11 mouse cellular contexts compared by ENCODE assay signal in the genomic region with DNA sequence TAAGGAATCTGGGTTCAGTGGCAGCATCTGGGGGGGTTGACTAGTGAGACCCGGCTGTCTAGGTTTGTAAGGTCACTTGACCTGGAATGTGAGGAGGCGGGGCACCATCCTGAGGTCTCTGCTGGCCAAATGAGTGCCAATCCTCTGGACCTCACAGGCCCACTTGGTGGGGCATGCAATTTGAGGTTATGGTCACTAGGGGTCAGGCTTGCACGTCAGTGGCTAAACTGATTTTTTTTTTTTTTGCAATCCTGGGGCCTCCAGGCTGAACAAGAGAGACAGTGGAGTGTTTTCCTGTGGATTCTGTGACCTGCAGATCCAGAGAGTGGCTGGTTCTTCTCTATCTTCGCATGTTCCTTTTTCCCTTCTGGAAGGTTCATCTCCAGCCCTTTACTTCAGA.
DNase-seq lines count a peak whose midpoint lies in the region; ATAC-seq and TF ChIP-seq lines count a peak whose summit lies in the region.
"Had no signal": no experiment of that assay in that cellular context is flagged by ENCODE, and none has a peak within 500 bp of the region (broad histone marks: within the 10 kb centered on the region; RNA-seq: fewer than 3 reads in every experiment).

No protein-coding gene starts in this region.

- WGBS in kidney, postnatal 0 days = 74% methylated on average over 4 of the region's 4 CpGs
- 68% methylated on average over 4 of the region's 4 CpGs for WGBS in kidney, embryonic 14.5 days
- WGBS in forebrain, embryonic 10.5 days = 70% methylated on average over 4 of the region's 4 CpGs

- ATAC-seq in kidney, postnatal 0 days (replicated peaks; ENCODE audit: low FRiP score, low read depth) = no peak
- ATAC-seq in kidney, embryonic 14.5 days (ENCODE audit: low FRiP score, low TSS enrichment) = no peak

- no peak overlapping the region for H3K9ac ChIP-seq in kidney, postnatal 0 days (ENCODE audit: low read depth, low read length)
- no peak overlapping the region for H3K9ac ChIP-seq in kidney, embryonic 14.5 days (ENCODE audit: low read depth, low read length)
- H3K9ac ChIP-seq: embryonic facial prominence, embryonic 13.5 days; limb, embryonic 15.5 days had no signal

- H3K36me3 ChIP-seq in kidney, postnatal 0 days (ENCODE audit: insufficient read depth, low read length) = no peaks in the 10 kb centered on the region
- no peaks in the 10 kb centered on the region for H3K36me3 ChIP-seq in kidney, embryonic 14.5 days (ENCODE audit: control insufficient read depth, insufficient read depth, low read length)
- no peaks in the 10 kb centered on the region for H3K36me3 ChIP-seq in forebrain, embryonic 10.5 days (replicated peaks)
- H3K36me3 ChIP-seq: embryonic facial prominence, embryonic 13.5 days; limb, embryonic 15.5 days had no signal

- 0 out of 2 replicates have a peak, but pooled peaks cover 3% of the 10 kb centered on the region for H3K4me1 ChIP-seq in kidney, postnatal 0 days (replicated peaks; ENCODE audit: insufficient read depth, low read length)
- H3K4me1 ChIP-seq in kidney, embryonic 14.5 days (ENCODE audit: control insufficient read depth, insufficient read depth, low read length) = 0 out of 2 replicates have a peak, but pooled peaks cover 8% of the 10 kb centered on the region
- H3K4me1 ChIP-seq in forebrain, embryonic 10.5 days = peaks cover 29% of the 10 kb centered on the region

- H3K4me3 ChIP-seq in kidney, postnatal 0 days (replicated peaks; ENCODE audit: low read depth, low read length) = no peak overlapping the region
- H3K4me3 ChIP-seq in kidney, embryonic 14.5 days (ENCODE audit: low read length) = no peak overlapping the region
- no peak overlapping the region for H3K4me3 ChIP-seq in forebrain, embryonic 10.5 days
- H3K4me3 ChIP-seq: embryonic facial prominence, embryonic 13.5 days; limb, embryonic 15.5 days had no signal

- TF ChIP-seq CTCF in kidney, postnatal 0 days (IDR thresholded peaks at IDR 0.05; ENCODE audit: low read depth) = peak; percentile 49; the same call in 1 of the 2 replicates
- peak; percentile 47; the same call in 1 of the 2 replicates for TF ChIP-seq CTCF in brain, embryonic 14.5 days (IDR thresholded peaks at IDR 0.05; ENCODE audit: borderline replicate concordance, extremely low read depth, insufficient read depth, insufficient read length)

- no peak overlapping the region for H3K27ac ChIP-seq in kidney, postnatal 0 days
- no peak overlapping the region for H3K27ac ChIP-seq in kidney, embryonic 14.5 days (ENCODE audit: low read depth, low read length)
- H3K27ac ChIP-seq in forebrain, embryonic 10.5 days = no peak overlapping the region
- H3K27ac ChIP-seq: embryonic facial prominence, embryonic 13.5 days; limb, embryonic 15.5 days had no signal

- H3K27me3 ChIP-seq in kidney, postnatal 0 days (ENCODE audit: insufficient read depth, low read length) = no peaks in the 10 kb centered on the region
- peaks cover 5% of the 10 kb centered on the region; the same call in 1 of the 2 replicates for H3K27me3 ChIP-seq in kidney, embryonic 14.5 days (ENCODE audit: control insufficient read depth, insufficient read depth, low read length)
- H3K27me3 ChIP-seq in forebrain, embryonic 10.5 days (ENCODE audit: poor library complexity, severe bottlenecking) = peaks cover 46% of the 10 kb centered on the region

- peak; percentile 42 for DNase-seq in adrenal gland, postnatal 10 days
- no peak for DNase-seq in adrenal gland, adult 18-20 months (ENCODE audit: low spot score in 2 of 2)
- DNase-seq in kidney, postnatal 0 days (ENCODE audit: low spot score) = no peak
- peak; percentile 57 for DNase-seq in 3T3-L1 (ENCODE audit: low read depth, low spot score)
- no peak for DNase-seq in brain, embryonic 14.5 days (ENCODE audit: low read depth)
- DNase-seq in right cerebral cortex, postnatal 36 days (ENCODE audit: low spot score in 2 of 2) = no peak
- no peak for DNase-seq in forebrain, embryonic 10.5 days (ENCODE audit: extremely low spot score, low spot score)
- DNase-seq: gastrocnemius, postnatal 25 days had no signal

- TF ChIP-seq POLR2A in brain, embryonic 14.5 days (IDR thresholded peaks at IDR 0.05; ENCODE audit: borderline replicate concordance, extremely low read depth, insufficient read depth, insufficient read length, poor library complexity, severe bottlenecking) = no peak

- no peak overlapping the region for H3K4me2 ChIP-seq in kidney, postnatal 0 days (ENCODE audit: low read length)
- no peak overlapping the region for H3K4me2 ChIP-seq in kidney, embryonic 14.5 days (replicated peaks; ENCODE audit: low read depth, low read length)
- H3K4me2 ChIP-seq: embryonic facial prominence, embryonic 13.5 days; limb, embryonic 15.5 days had no signal

- H3K9me3 ChIP-seq in kidney, postnatal 0 days (replicated peaks; ENCODE audit: low read length) = no peaks in the 10 kb centered on the region
- H3K9me3 ChIP-seq in kidney, embryonic 14.5 days (ENCODE audit: control insufficient read depth, low read length) = 0 out of 2 replicates have a peak, but pooled peaks cover 5% of the 10 kb centered on the region
- peaks cover 8% of the 10 kb centered on the region for H3K9me3 ChIP-seq in forebrain, embryonic 10.5 days
- H3K9me3 ChIP-seq: embryonic facial prominence, embryonic 13.5 days; limb, embryonic 15.5 days had no signal

Comparison
In these comparisons a context has a peak if more than half of its experiments do, and no peak if none do; other contexts are left out.
1. DNase-seq: peak in adrenal gland, postnatal 10 days (single experiment) and 3T3-L1 (single experiment); none in adrenal gland, adult 18-20 months (0 of 2), kidney, postnatal 0 days (single experiment), brain, embryonic 14.5 days (single experiment), right cerebral cortex, postnatal 36 days (0 of 2) and forebrain, embryonic 10.5 days (single experiment).